Mouse (Mus musculus): ENCODE results near the gene Dazap1. TPM values are rescaled to one million over a fixed set of nuclear protein-coding genes. Genes with fewer than 3 reads are reported as not detected.

The Dazap1 gene
- total and polyA plus RNA-seq, 2 experiments from 2014 or later, result 30.3 to 96.2 TPM

DNA sequence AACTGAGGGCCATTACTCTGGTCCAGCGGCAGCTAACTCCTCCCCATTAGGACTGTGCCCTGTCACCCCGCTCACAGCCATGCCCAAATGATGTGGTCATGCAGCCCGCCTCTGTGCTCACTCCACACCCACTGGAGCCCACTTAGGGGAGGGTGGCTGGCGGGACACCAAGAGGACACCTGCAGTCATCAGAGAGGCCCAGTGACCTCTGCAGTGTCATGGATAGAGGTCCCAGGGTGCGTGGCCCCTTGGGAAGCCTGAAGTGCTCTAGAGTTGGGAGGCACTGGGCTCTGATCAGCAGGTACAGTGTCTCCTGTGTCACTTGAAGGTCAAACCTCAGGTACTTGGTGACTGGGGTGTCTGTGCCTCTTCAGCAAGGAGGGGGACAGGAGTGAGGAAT, 35.5 kb downstream of the Dazap1 start:
- 72% methylated on average over 5 of the region's 5 CpGs for WGBS
- ATAC-seq (ENCODE audit: insufficient read depth, low read depth), result no peak
- peak overlapping the region; percentile 64; the same call in 1 of the 2 replicates for H3K4me2 ChIP-seq (ENCODE audit: low read depth, low read length)
- TF ChIP-seq CTCF (IDR thresholded peaks at IDR 0.05; ENCODE audit: low read depth) (no peak), EP300 (IDR thresholded peaks at IDR 0.05; ENCODE audit: low read depth) (no peak)
- no peak for DNase-seq (ENCODE audit: low spot score)
- H3K4me3 ChIP-seq (ENCODE audit: low read depth, low read length), result no peak overlapping the region
- peaks cover 5% of the 10 kb centered on the region; the same call in 1 of the 2 replicates for H3K4me1 ChIP-seq (ENCODE audit: control insufficient read depth, insufficient read depth)
- no peak overlapping the region for H3K9ac ChIP-seq (replicated peaks; ENCODE audit: low read depth, low read length)
- H3K27me3 ChIP-seq (ENCODE audit: control insufficient read depth, insufficient read depth, low read length), result peaks cover 42% of the 10 kb centered on the region
- no peak overlapping the region for H3K27ac ChIP-seq (ENCODE audit: low read depth)
- peaks cover 14% of the 10 kb centered on the region for H3K36me3 ChIP-seq (replicated peaks; ENCODE audit: control insufficient read depth, insufficient read depth, low read length)
- H3K9me3 ChIP-seq (replicated peaks; ENCODE audit: control insufficient read depth, low read length), result no peaks in the 10 kb centered on the region

DNA sequence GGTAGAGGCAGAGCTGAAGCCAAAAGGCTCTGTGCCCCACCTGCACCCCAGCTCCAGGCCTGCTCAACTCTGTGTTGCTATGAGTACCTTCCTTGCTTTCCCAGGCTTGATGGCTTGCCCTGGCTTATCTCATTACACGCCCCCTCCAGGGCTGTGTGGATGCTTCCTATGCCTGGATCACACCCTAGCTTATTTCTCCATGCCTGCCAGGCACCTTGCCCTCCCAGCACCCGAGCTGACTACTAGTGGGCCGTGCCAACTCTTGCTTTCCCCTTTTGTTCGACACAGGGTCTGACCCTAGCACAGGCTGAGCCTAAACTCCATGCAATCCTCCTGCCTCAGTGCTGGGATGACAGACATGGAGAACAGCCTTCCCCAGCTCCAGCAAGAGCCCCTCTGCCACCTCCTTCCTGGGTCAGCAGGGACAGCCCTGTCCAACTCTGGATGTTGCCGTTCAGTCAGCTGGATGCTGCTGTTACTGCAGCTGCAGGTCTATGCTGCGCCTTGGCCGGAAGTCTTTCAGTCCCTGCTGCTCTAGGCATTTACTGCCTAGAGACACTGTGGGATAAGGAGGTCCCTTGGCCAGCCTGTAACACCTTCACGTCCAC, 36.3 kb downstream of the Dazap1 start:
- Histone ChIP-seq H3K4me1 (ENCODE audit: control insufficient read depth, insufficient read depth) (peaks cover 13% of the 10 kb centered on the region; the same call in 1 of the 2 replicates), H3K9me3 (replicated peaks; ENCODE audit: control insufficient read depth, low read length) (no peaks in the 10 kb centered on the region), H3K4me2 (ENCODE audit: low read depth, low read length) (no peak overlapping the region), H3K36me3 (replicated peaks; ENCODE audit: control insufficient read depth, insufficient read depth, low read length) (peaks cover 14% of the 10 kb centered on the region), H3K27me3 (ENCODE audit: control insufficient read depth, insufficient read depth, low read length) (peaks cover 47% of the 10 kb centered on the region), H3K4me3 (ENCODE audit: low read depth, low read length) (no peak overlapping the region), H3K9ac (replicated peaks; ENCODE audit: low read depth, low read length) (no peak overlapping the region), H3K27ac (ENCODE audit: low read depth) (no peak overlapping the region)
- WGBS, result 51% methylated on average over 8 of the region's 8 CpGs
- ATAC-seq (ENCODE audit: insufficient read depth, low read depth) (no peak), DNase-seq (ENCODE audit: low spot score) (no peak)
- TF ChIP-seq EP300 (IDR thresholded peaks at IDR 0.05; ENCODE audit: low read depth), result no peak

DNA sequence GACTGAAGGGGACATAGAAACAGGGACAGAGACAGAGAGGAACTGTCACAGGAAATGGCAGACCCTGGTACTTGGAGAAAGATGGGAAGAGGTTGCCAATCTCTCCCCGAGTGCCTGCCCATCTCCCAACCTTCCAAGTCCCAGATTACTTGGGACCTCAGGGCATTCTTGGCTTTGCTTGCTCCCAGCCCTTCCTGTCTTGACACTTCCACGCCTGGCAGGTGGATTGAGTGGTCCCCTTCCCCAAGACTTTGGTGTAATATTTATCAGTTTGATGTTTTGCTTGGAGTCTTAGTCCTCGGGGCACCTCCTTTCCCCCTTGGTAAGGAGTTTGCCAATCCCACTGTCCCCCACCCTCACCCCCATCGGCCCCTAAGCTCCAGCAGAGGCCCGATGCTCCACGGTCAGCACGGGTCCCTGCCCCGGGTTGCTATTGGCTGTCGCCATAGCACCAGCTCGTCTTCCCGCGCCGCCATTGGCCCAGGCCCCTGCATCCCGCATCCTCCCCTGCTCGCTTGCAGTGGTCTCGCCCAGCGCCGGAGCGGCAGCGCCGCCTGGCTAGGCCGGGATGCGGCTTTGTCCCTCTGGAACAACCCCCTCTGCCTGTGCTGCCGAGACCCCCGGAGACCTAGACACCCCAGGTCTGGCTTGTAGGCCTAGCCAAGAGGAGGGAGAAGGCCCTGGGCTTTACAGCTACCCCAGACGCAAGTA, 37.4 kb downstream of the Dazap1 start:
- H3K27ac ChIP-seq (ENCODE audit: low read depth), result no peak overlapping the region
- no peak overlapping the region for H3K4me2 ChIP-seq (ENCODE audit: low read depth, low read length)
- no peak for TF ChIP-seq EP300 (IDR thresholded peaks at IDR 0.05; ENCODE audit: low read depth)
- TF ChIP-seq CTCF (IDR thresholded peaks at IDR 0.05; ENCODE audit: low read depth), result no peak
- ATAC-seq (ENCODE audit: insufficient read depth, low read depth), result 0 out of 2 replicates have a peak, but pooled peaks have one; percentile 21
- peaks cover 14% of the 10 kb centered on the region; the same call in 1 of the 2 replicates for H3K4me1 ChIP-seq (ENCODE audit: control insufficient read depth, insufficient read depth)
- H3K4me3 ChIP-seq (ENCODE audit: low read depth, low read length), result peak overlapping the region; percentile 12
- 8% methylated on average over 26 of the region's 26 CpGs for WGBS
- peaks cover 12% of the 10 kb centered on the region for H3K36me3 ChIP-seq (replicated peaks; ENCODE audit: control insufficient read depth, insufficient read depth, low read length)
- H3K9ac ChIP-seq (replicated peaks; ENCODE audit: low read depth, low read length), result no peak overlapping the region
- DNase-seq (ENCODE audit: low spot score), result no peak
- no peaks in the 10 kb centered on the region for H3K9me3 ChIP-seq (replicated peaks; ENCODE audit: control insufficient read depth, low read length)
- peaks cover 52% of the 10 kb centered on the region for H3K27me3 ChIP-seq (ENCODE audit: control insufficient read depth, insufficient read depth, low read length)

DNA sequence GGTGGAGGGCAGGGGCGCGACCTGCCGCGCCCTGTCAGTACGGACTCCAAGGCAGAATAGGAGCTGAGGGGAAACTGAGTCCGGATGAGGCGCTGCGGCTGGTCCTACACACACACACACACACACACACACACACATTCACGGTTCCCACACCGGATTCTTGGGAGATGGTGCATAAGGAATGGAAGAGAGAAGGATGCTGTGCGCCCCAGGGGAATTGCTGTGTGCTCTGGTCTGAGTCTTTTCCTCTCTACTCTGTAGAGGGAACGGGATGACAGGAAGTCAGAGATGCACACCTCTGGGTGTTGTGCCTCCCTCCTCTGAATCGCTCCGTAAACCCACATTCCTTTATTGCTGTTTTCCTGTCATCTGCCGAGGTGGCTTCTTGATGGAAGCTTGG, 38.0 kb downstream of the Dazap1 start:
- DNase-seq (ENCODE audit: low spot score) (no peak), ATAC-seq (ENCODE audit: insufficient read depth, low read depth) (no peak)
- peak overlapping the region; percentile 12 for H3K4me3 ChIP-seq (ENCODE audit: low read depth, low read length)
- no peak overlapping the region for H3K27ac ChIP-seq (ENCODE audit: low read depth)
- H3K9me3 ChIP-seq (replicated peaks; ENCODE audit: control insufficient read depth, low read length), result no peaks in the 10 kb centered on the region
- peaks cover 58% of the 10 kb centered on the region for H3K27me3 ChIP-seq (ENCODE audit: control insufficient read depth, insufficient read depth, low read length)
- H3K4me1 ChIP-seq (ENCODE audit: control insufficient read depth, insufficient read depth), result peaks cover 14% of the 10 kb centered on the region; the same call in 1 of the 2 replicates
- 17% methylated on average over 15 of the region's 15 CpGs for WGBS
- no peak for TF ChIP-seq CTCF (IDR thresholded peaks at IDR 0.05; ENCODE audit: low read depth)
- no peak for TF ChIP-seq EP300 (IDR thresholded peaks at IDR 0.05; ENCODE audit: low read depth)
- peaks cover 6% of the 10 kb centered on the region for H3K36me3 ChIP-seq (replicated peaks; ENCODE audit: control insufficient read depth, insufficient read depth, low read length)
- no peak overlapping the region for H3K4me2 ChIP-seq (ENCODE audit: low read depth, low read length)
- no peak overlapping the region for H3K9ac ChIP-seq (replicated peaks; ENCODE audit: low read depth, low read length)

DNA sequence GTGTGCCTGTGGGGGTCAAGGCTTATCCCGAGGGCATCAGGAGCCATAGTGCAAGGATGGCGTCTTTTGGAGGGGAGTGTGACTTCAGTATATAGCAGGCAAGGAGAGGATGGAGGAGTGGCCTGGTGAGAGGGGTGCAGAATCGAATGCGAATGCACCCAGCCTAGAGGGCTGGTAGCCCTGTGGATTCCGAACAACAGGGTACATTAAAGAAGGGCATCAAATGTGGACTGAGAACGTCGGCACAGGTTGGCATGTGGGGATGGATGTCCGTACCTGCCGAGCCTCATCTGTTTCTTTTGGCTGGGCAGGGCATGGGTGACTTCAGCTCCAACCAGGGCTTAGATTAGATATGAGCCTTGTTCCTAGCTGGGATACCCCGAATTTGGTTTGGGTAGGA, 38.5 kb downstream of the Dazap1 start:
- 48% methylated on average over 10 of the region's 10 CpGs for WGBS
- DNase-seq (ENCODE audit: low spot score) (no peak), ATAC-seq (ENCODE audit: insufficient read depth, low read depth) (no peak)
- H3K27me3 ChIP-seq (ENCODE audit: control insufficient read depth, insufficient read depth, low read length), result peaks cover 63% of the 10 kb centered on the region
- TF ChIP-seq EP300 (IDR thresholded peaks at IDR 0.05; ENCODE audit: low read depth) (no peak), CTCF (IDR thresholded peaks at IDR 0.05; ENCODE audit: low read depth) (no peak)
- H3K4me3 ChIP-seq (ENCODE audit: low read depth, low read length), result no peak overlapping the region
- H3K4me1 ChIP-seq (ENCODE audit: control insufficient read depth, insufficient read depth), result peaks cover 14% of the 10 kb centered on the region; the same call in 1 of the 2 replicates
- no peak overlapping the region for H3K9ac ChIP-seq (replicated peaks; ENCODE audit: low read depth, low read length)
- H3K27ac ChIP-seq (ENCODE audit: low read depth), result no peak overlapping the region
- H3K9me3 ChIP-seq (replicated peaks; ENCODE audit: control insufficient read depth, low read length), result no peaks in the 10 kb centered on the region
- peaks cover 1% of the 10 kb centered on the region; the same call in 1 of the 2 replicates for H3K36me3 ChIP-seq (replicated peaks; ENCODE audit: control insufficient read depth, insufficient read depth, low read length)
- no peak overlapping the region for H3K4me2 ChIP-seq (ENCODE audit: low read depth, low read length)
